Mouse (Mus musculus) myocyte (in vitro differentiated cells): ENCODE measurements around the gene Dusp15.

Experiments
- MAX ChIP-seq: IDR thresholded peaks from one replicate; pipeline ENCODE4 v1.6.1; 2011; ENCODE audit warnings: low read depth, mild to moderate bottlenecking, control low read depth
- POLR2A ChIP-seq: IDR thresholded peaks from one replicate; pipeline ENCODE4 v1.6.1; 2011; ENCODE audit warnings: low read depth, mild to moderate bottlenecking, control low read depth, moderate library complexity; ENCODE audit not compliant: insufficient read length
- TCF12 ChIP-seq: IDR thresholded peaks from one replicate; pipeline ENCODE4 v1.6.1; 2011; ENCODE audit warnings: mild to moderate bottlenecking, control low read depth; ENCODE audit not compliant: poor library complexity, insufficient read depth, severe bottlenecking

DNA sequence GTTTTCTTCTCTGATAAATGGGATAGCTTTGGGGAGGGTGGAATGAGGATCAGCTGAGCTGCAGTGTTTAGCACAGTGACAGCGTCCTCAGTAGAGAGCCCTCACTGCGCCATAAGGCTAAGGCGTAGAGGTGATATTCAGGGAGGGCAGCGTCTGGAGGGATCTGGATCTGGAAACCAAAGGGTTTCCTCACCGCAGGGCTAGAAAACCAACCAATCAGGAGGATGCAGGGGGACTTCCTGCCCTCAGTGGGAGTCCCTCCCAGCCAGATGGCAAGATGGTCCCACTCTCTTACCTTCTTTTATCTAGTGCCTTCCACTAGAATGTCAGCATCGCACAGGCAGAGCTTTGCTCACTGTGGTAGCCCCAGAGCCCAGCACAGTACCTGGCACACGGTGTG, 9.7 kb downstream of the Dusp15 start:
- TF ChIP-seq POLR2A: no peak
- TF ChIP-seq TCF12: no peak
- TF ChIP-seq MAX: no peak
